Mouse (Mus musculus) MEL (cell line): ENCODE results near the gene Ammecr1. TPM values are rescaled to one million over a fixed set of nuclear protein-coding genes. Genes with fewer than 3 reads are reported as not detected.
A peak's percentile ranks its signal among the peaks of the same experiment; 100 is the strongest.

Source experiments
- DNase-seq: peaks from one replicate; pipeline ENCODE4 v3.0.0; 2011; ENCODE audit warnings: low read depth, low spot score
- H3K27ac ChIP-seq: 2 replicates; pipeline ENCODE4 v1.5.1; 2012; ENCODE audit warnings: low read depth, mild to moderate bottlenecking, control low read depth, low read length, moderate library complexity; ENCODE audit not compliant: control insufficient read depth
- H3K27me3 ChIP-seq, 2 experiments: fragments of 150-350 bp in 1 of 2; sonication (generic) in 1 of 2; 2 replicates each; pipeline ENCODE4 v1.6.1; 2012; ENCODE audit warnings: low read length in 2 of 2, mild to moderate bottlenecking in 2 of 2, improper control_type of control experiment in 1 of 2, moderate library complexity in 1 of 2; ENCODE audit not compliant: insufficient read depth in 2 of 2, control insufficient read depth in 1 of 2
- H3K36me3 ChIP-seq, 2 experiments: 2 replicates each; pipeline ENCODE4 v1.6.1; 2012 to 2014; ENCODE audit warnings: low read length in 2 of 2, improper control_type of control experiment in 1 of 2, inconsistent platforms in 1 of 2, mild to moderate bottlenecking in 1 of 2; ENCODE audit not compliant: insufficient read depth in 2 of 2, control insufficient read depth in 1 of 2
- H3K4me1 ChIP-seq, 2 experiments: fragments of 150-350 bp in 1 of 2; sonication (generic) in 1 of 2; 2 replicates each; pipeline ENCODE4 v1.6.1; 2012; ENCODE audit warnings: low read length in 2 of 2, improper control_type of control experiment in 1 of 2, mild to moderate bottlenecking in 1 of 2; ENCODE audit not compliant: insufficient read depth in 2 of 2, control insufficient read depth in 1 of 2
- H3K4me3 ChIP-seq, 2 experiments: fragments of 150-350 bp in 1 of 2; sonication (generic) in 1 of 2; 2 replicates each; pipeline ENCODE4 v1.5.1; 2012; ENCODE audit warnings: low read depth in 2 of 2, low read length in 2 of 2, mild to moderate bottlenecking in 2 of 2, moderate library complexity in 2 of 2, control low read depth in 1 of 2, improper control_type of control experiment in 1 of 2; ENCODE audit not compliant: control insufficient read depth in 1 of 2, insufficient read depth in 1 of 2
- H3K79me2 ChIP-seq: 2 replicates; pipeline ENCODE4 v1.6.1; 2012; ENCODE audit warnings: mild to moderate bottlenecking, low read length, moderate library complexity; ENCODE audit not compliant: control insufficient read depth, poor library complexity, insufficient read depth
- H3K9ac ChIP-seq: 2 replicates; pipeline ENCODE4 v1.6.1; 2012; ENCODE audit warnings: low read depth, mild to moderate bottlenecking, control low read depth, low read length, moderate library complexity; ENCODE audit not compliant: control insufficient read depth, poor library complexity, severe bottlenecking
- H3K9me3 ChIP-seq: fragments of 150-350 bp; sonication (generic); replicated peaks from 2 replicates; pipeline ENCODE4 v1.6.1; 2012; ENCODE audit warnings: mild to moderate bottlenecking, low read length, improper control_type of control experiment, moderate library complexity; ENCODE audit not compliant: insufficient read depth
- BHLHE40 ChIP-seq: IDR thresholded peaks from 2 replicates; pipeline ENCODE4 v1.6.1; 2012; ENCODE audit warnings: low read depth, mild to moderate bottlenecking, inconsistent platforms, low read length, improper control_type of control experiment, borderline replicate concordance
- E2F4 ChIP-seq: IDR thresholded peaks from 2 replicates; pipeline ENCODE4 v1.6.1; 2011; ENCODE audit warnings: low read depth, low read length, improper control_type of control experiment, borderline replicate concordance
- ELF1 ChIP-seq: IDR thresholded peaks from 2 replicates; pipeline ENCODE4 v1.6.1; 2014; ENCODE audit warnings: low read depth, mild to moderate bottlenecking, inconsistent platforms, low read length, improper control_type of control experiment, moderate library complexity
- EP300 ChIP-seq, 2 experiments: IDR thresholded peaks; 2 replicates each; pipeline ENCODE4 v1.6.1; 2011; ENCODE audit warnings: improper control_type of control experiment in 2 of 2, low read length in 2 of 2, low read depth in 1 of 2, mild to moderate bottlenecking in 1 of 2
- ETS1 ChIP-seq: IDR thresholded peaks from 2 replicates; pipeline ENCODE4 v1.6.1; 2012; ENCODE audit warnings: low read depth, mild to moderate bottlenecking, inconsistent platforms, low read length, improper control_type of control experiment, moderate library complexity
- GABPA ChIP-seq: IDR thresholded peaks from 2 replicates; pipeline ENCODE4 v1.6.1; 2012; ENCODE audit warnings: low read depth, mild to moderate bottlenecking, inconsistent platforms, low read length, improper control_type of control experiment, moderate library complexity
- GATA1 ChIP-seq: IDR thresholded peaks from 2 replicates; pipeline ENCODE4 v1.6.1; 2011; ENCODE audit warnings: low read depth, low read length, improper control_type of control experiment
- JUND ChIP-seq: IDR thresholded peaks from 2 replicates; pipeline ENCODE4 v1.6.1; 2011; ENCODE audit warnings: low read depth, mild to moderate bottlenecking, improper control_type of control experiment, low read length
- KAT2A ChIP-seq: conservative IDR thresholded peaks from 2 replicates; pipeline ENCODE4 v1.6.1; 2012; ENCODE audit warnings: low read depth, low read length, improper control_type of control experiment, inconsistent platforms
- MAX ChIP-seq: IDR thresholded peaks from 2 replicates; pipeline ENCODE4 v1.6.1; 2011; ENCODE audit warnings: low read length, improper control_type of control experiment
- MXI1 ChIP-seq: IDR thresholded peaks from 2 replicates; pipeline ENCODE4 v1.6.1; 2011; ENCODE audit warnings: mild to moderate bottlenecking, low read depth, low read length, improper control_type of control experiment
- MYB ChIP-seq: IDR thresholded peaks from 2 replicates; pipeline ENCODE4 v1.6.1; 2011; ENCODE audit warnings: mild to moderate bottlenecking, low read depth, low read length, improper control_type of control experiment
- MYC ChIP-seq: IDR thresholded peaks from 2 replicates; pipeline ENCODE4 v1.6.1; 2011; ENCODE audit warnings: low read depth, mild to moderate bottlenecking, low read length, improper control_type of control experiment, moderate library complexity
- RAD21 ChIP-seq: IDR thresholded peaks from 2 replicates; pipeline ENCODE4 v1.6.1; 2011; ENCODE audit warnings: mild to moderate bottlenecking, low read depth, low read length, improper control_type of control experiment
- SIN3A ChIP-seq: IDR thresholded peaks from 2 replicates; pipeline ENCODE4 v1.6.1; 2012; ENCODE audit warnings: low read length, improper control_type of control experiment, inconsistent platforms
- SMC3 ChIP-seq: IDR thresholded peaks from 2 replicates; pipeline ENCODE4 v1.6.1; 2011; ENCODE audit warnings: low read depth, low read length, improper control_type of control experiment
- TCF12 ChIP-seq: IDR thresholded peaks from 2 replicates; pipeline ENCODE4 v1.6.1; 2014; ENCODE audit warnings: low read depth, mild to moderate bottlenecking, inconsistent platforms, low read length, improper control_type of control experiment, moderate library complexity
- USF2 ChIP-seq, 2 experiments: IDR thresholded peaks; 2 replicates each; pipeline ENCODE4 v1.6.1; 2011 to 2012; ENCODE audit warnings: improper control_type of control experiment in 2 of 2, low read length in 2 of 2, borderline replicate concordance in 1 of 2, inconsistent platforms in 1 of 2, low read depth in 1 of 2, mild to moderate bottlenecking in 1 of 2; ENCODE audit not compliant: insufficient read depth in 1 of 2
- ZNF384 ChIP-seq: IDR thresholded peaks from 2 replicates; pipeline ENCODE4 v1.6.1; 2012; ENCODE audit warnings: low read depth, mild to moderate bottlenecking, inconsistent platforms, low read length, improper control_type of control experiment
- polyA plus RNA-seq, 2 experiments: library from polyadenylated mRNA; stranded (reverse) in 1 of 2; unstranded in 1 of 2; fragments of >175 nt in 1 of 2; fragments of >200 nt in 1 of 2; gene quantifications; 2 replicates each; pipeline versions ENCODE4 v1.2.1 to v1.2.4; 2012; ENCODE audit warnings: low replicate concordance in 2 of 2, low read depth in 1 of 2; ENCODE audit not compliant: insufficient read length in 2 of 2, insufficient read depth in 1 of 2, missing spikeins in 1 of 2
- total RNA-seq: library from RNA; depleted of rRNA; stranded (reverse); fragments of 300-350 nt; gene quantifications from 2 replicates; pipeline ENCODE4 v1.2.3, GENCODE M21; 2012

The Ammecr1 gene
- total and polyA plus RNA-seq, 3 experiments, result 15.1 to 62.1 (median 23.6) TPM

DNA sequence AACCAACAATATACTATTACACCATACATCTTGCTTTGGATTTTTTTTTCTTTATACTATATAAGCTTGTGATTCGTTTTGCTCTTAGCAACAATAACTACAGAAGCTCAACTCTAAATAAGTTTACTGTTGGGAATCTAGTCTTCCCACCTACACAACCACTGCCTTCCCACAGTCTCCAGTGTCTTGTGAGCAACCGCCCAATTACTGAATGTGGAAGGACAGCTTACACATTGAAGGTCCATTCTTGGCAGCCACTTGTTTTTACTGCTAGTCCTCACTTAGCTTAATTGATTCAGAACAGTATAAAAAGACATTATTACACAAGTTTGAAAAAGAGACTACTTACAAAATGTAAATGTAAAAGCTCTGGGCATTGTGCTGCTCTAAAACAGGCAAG lies 6.1 kb downstream of the Ammecr1 start:
- H3K79me2 ChIP-seq, result peaks cover 51% of the 10 kb centered on the region
- no peak overlapping the region for H3K27ac ChIP-seq
- peaks cover 10 to 16% of the 10 kb centered on the region in 2 experiments for H3K4me1 ChIP-seq
- H3K4me3 ChIP-seq, result no peak overlapping the region
- no peaks in the 10 kb centered on the region for H3K9me3 ChIP-seq
- no peak overlapping the region for H3K9ac ChIP-seq
- TF ChIP-seq KAT2A, result no peak
- TF ChIP-seq MXI1, result no peak
- TF ChIP-seq BHLHE40, result no peak
- no peak for TF ChIP-seq MYB
- TF ChIP-seq SMC3, result no peak
- TF ChIP-seq RAD21, result no peak
- no peak for TF ChIP-seq EP300 (IDR thresholded peaks at IDR 0.05; ENCODE audit: low read depth in 1 of 2, low read length in 2 of 2)
- TF ChIP-seq, all 39 proteins: peak for 0
- no peak for DNase-seq
- Histone ChIP-seq H3K27me3 (no peaks in the 10 kb centered on the region), H3K36me3 (peaks cover 0 to 40% of the 10 kb centered on the region in 2 experiments; a peak in 3 of 4 replicates)

DNA sequence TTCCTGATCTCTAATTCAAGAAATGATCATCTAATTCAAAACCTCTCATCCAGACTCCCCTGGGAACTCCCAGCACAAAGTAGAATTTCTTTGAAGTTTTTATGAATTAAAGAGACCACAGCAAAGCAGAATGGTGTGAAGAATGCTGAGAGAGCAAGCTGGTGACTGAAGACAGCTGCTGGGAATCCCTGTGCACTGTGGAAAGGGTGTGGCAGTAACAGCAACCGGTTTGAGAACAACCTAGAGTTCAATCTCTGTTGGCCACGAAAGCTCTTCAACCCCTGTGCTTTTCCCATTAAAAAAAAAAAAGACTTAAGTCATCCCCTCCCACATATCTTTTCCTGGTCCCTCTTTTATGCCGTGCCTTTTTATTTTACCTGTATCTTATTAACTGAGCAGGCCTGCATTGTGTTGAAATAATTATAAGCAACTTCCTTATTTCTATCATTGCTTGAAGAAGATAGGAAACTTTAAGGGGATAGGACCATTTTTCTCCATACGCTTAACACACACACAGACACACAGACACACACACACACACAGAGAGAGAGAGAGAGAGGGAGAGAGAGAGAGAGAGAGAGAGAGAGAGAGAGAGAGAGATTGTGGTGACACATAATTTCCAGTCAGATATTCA lies 6.7 kb downstream of the Ammecr1 start:
- Histone ChIP-seq H3K36me3 (peaks cover 0 to 40% of the 10 kb centered on the region in 2 experiments; a peak in 3 of 4 replicates), H3K27ac (no peak overlapping the region), H3K27me3 (no peaks in the 10 kb centered on the region), H3K4me3 (no peak overlapping the region), H3K9ac (no peak overlapping the region), H3K4me1 (peaks cover 10 to 16% of the 10 kb centered on the region in 2 experiments), H3K9me3 (no peaks in the 10 kb centered on the region), H3K79me2 (peaks cover 46% of the 10 kb centered on the region)
- peak; percentile 63 for DNase-seq
- TF ChIP-seq EP300 (IDR thresholded peaks at IDR 0.05; ENCODE audit: low read depth in 1 of 2, low read length in 2 of 2), result peak; percentile 37 to 60; a peak in 3 of 4 replicates
- TF ChIP-seq ZNF384, result peak; percentile 31; the same call in 1 of the 2 replicates
- peak; percentile 83; the same call in 1 of the 2 replicates for TF ChIP-seq JUND
- TF ChIP-seq ETS1, result peak; percentile 24; the same call in 1 of the 2 replicates
- TF ChIP-seq USF2 (IDR thresholded peaks at IDR 0.05; ENCODE audit: borderline replicate concordance in 1 of 2, insufficient read depth in 1 of 2, low read depth in 1 of 2, low read length in 2 of 2), result no peak
- no peak for TF ChIP-seq E2F4
- no peak for TF ChIP-seq TCF12
- 0 out of 2 replicates have a peak, but pooled peaks have one; percentile 32 for TF ChIP-seq GATA1
- 0 out of 2 replicates have a peak, but pooled peaks have one; percentile 16 for TF ChIP-seq MYC
- TF ChIP-seq GABPA, result no peak
- peak; percentile 52; the same call in 1 of the 2 replicates for TF ChIP-seq ELF1
- no peak for TF ChIP-seq MAX
- TF ChIP-seq SIN3A, result peak; percentile 54
